Mouse (Mus musculus): ENCODE results near the gene Mms22l.

DNA sequence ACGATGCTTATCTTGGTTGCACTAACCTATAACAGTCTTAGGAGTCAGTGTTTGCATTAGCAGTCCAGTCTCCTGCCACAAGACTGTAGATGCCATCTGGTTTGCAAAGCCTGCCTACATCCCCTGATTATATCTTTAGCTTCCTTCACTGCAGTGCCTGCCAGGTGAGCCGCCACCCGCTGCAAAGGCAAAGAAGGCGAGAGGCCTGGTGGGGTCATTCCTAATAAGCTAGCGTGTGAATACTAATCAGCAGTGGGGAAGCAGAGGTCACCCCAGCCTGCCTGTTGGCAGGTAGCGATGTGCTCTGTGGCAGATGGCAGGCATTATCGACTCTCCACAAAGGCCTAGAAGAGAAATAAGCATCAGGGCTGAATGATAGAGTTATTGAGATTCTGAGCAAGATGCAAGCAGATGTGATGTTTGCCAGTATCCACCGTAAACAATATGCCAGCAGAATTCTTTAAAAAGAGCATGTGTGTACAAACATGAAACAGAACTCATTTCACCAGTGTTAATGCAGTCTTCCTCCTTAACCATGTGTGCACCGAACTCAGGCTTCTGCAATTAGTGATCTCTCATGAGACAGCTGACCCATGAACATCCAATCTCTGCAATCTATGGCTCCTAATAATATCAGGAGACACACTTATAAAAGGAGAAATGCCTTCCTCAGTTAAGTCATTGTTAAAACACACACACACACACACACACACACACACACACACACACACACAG, 135.1 kb downstream of the Mms22l start:
- TF ChIP-seq CTCF (IDR thresholded peaks at IDR 0.05; ENCODE audit: borderline replicate concordance, insufficient read depth, low read depth, low read length) (no peak), POLR2A (IDR thresholded peaks at IDR 0.05; ENCODE audit: borderline replicate concordance, insufficient read depth, low read length) (no peak)
